Mouse (Mus musculus) liver, embryonic 13.5 days (tissue): ENCODE data around the gene Clcnkb. TPM values are rescaled to one million over a fixed set of nuclear protein-coding genes. Genes with fewer than 3 reads are reported as not detected.

Source experiments
- ATAC-seq: fragments of 200-750 bp; cut with Nextera tagmentation; 2 replicates; pipeline ENCODE4 v1.8.0; 2017; ENCODE audit warnings: low read depth, mild to moderate bottlenecking, moderate number of reproducible peaks, moderate library complexity
- DNase-seq: peaks from one replicate; pipeline ENCODE4 v3.0.0; 2022
- H3K27ac ChIP-seq: fragments of 300-500 bp; sonication (generic); 2 replicates; pipeline ENCODE4 v1.5.1; 2015; ENCODE audit warnings: moderate library complexity, mild to moderate bottlenecking, inconsistent platforms
- H3K27me3 ChIP-seq: fragments of 300-500 bp; sonication (generic); 2 replicates; pipeline ENCODE4 v1.6.1; 2015; ENCODE audit warnings: mild to moderate bottlenecking, inconsistent platforms
- H3K36me3 ChIP-seq: fragments of 300-500 bp; sonication (generic); 2 replicates; pipeline ENCODE4 v1.6.1; 2015; ENCODE audit warnings: mild to moderate bottlenecking, inconsistent platforms
- H3K4me1 ChIP-seq: fragments of 300-500 bp; sonication (generic); replicated peaks from 2 replicates; pipeline ENCODE4 v1.6.1; 2015; ENCODE audit warnings: inconsistent platforms
- H3K4me2 ChIP-seq: fragments of 300-500 bp; sonication (generic); 2 replicates; pipeline ENCODE4 v1.6.1; 2015; ENCODE audit warnings: inconsistent platforms, mild to moderate bottlenecking, moderate library complexity
- H3K4me3 ChIP-seq: fragments of 300-500 bp; sonication (generic); replicated peaks from 2 replicates; pipeline ENCODE4 v1.5.1; 2015; ENCODE audit warnings: mild to moderate bottlenecking, inconsistent platforms
- H3K9ac ChIP-seq: fragments of 300-500 bp; sonication (generic); 2 replicates; pipeline ENCODE4 v1.6.1; 2015; ENCODE audit warnings: mild to moderate bottlenecking, inconsistent platforms
- H3K9me3 ChIP-seq: fragments of 300-500 bp; sonication (generic); replicated peaks from 2 replicates; pipeline ENCODE4 v1.6.1; 2016; ENCODE audit warnings: inconsistent platforms
- WGBS: fragments of 180-500 bp; shearing (Covaris S2); methylation state at CpG from one replicate; pipeline ENCODE4 v1.1.7; 2015; ENCODE audit not compliant: insufficient replicate concordance; 5-methylcytosine and 5-hydroxymethylcytosine counted together
- polyA plus RNA-seq: library from polyadenylated mRNA; unstranded; fragments of >200 nt; fragmentation: Nextera tagmentation; extraction: Ambion mirVana; gene quantifications from 2 replicates; pipeline ENCODE4 v1.2.1, GENCODE M21; 2015

The Clcnkb gene
- polyA plus RNA-seq, 1 experiment from 2014 or later, result not detected

GRCm38 (mm10) chr4:141422841-141423240 lies 7.0 kb upstream of the Clcnkb start:
- no peaks in the 10 kb centered on the region for H3K36me3 ChIP-seq
- H3K9ac ChIP-seq, result no peak overlapping the region
- ATAC-seq (no peak), DNase-seq (no peak)
- no peak overlapping the region for H3K4me2 ChIP-seq
- no peak overlapping the region for H3K27ac ChIP-seq
- H3K4me3 ChIP-seq, result no peak overlapping the region
- no peaks in the 10 kb centered on the region for H3K9me3 ChIP-seq
- H3K27me3 ChIP-seq, result peaks cover 62% of the 10 kb centered on the region
- WGBS, result 64% methylated on average over 5 of the region's 5 CpGs
- peaks cover 27% of the 10 kb centered on the region for H3K4me1 ChIP-seq

- no peak for DNase-seq
- Histone ChIP-seq H3K9me3 (no peaks in the 10 kb centered on the region), H3K27me3 (peaks cover 49% of the 10 kb centered on the region), H3K27ac (no peak overlapping the region), H3K4me3 (no peak overlapping the region), H3K4me2 (no peak overlapping the region), H3K9ac (no peak overlapping the region), H3K36me3 (no peaks in the 10 kb centered on the region), H3K4me1 (peaks cover 27% of the 10 kb centered on the region)
- ATAC-seq, result no peak
- 57% methylated on average over 14 of the region's 14 CpGs for WGBS
Observed at GRCm38 (mm10) chr4:141421423-141421822, 5.6 kb upstream of the Clcnkb start.

- Histone ChIP-seq H3K9me3 (no peaks in the 10 kb centered on the region), H3K27ac (no peak overlapping the region), H3K36me3 (no peaks in the 10 kb centered on the region), H3K9ac (no peak overlapping the region), H3K27me3 (peaks cover 44% of the 10 kb centered on the region), H3K4me3 (no peak overlapping the region), H3K4me2 (no peak overlapping the region), H3K4me1 (peaks cover 23% of the 10 kb centered on the region)
- WGBS, result 35% methylated on average over 9 of the region's 9 CpGs
- ATAC-seq, result no peak
- no peak for DNase-seq
Observed at GRCm38 (mm10) chr4:141420886-141421285, 5.1 kb upstream of the Clcnkb start.

- H3K36me3 ChIP-seq, result no peaks in the 10 kb centered on the region
- DNase-seq (no peak), ATAC-seq (no peak)
- peaks cover 18% of the 10 kb centered on the region for H3K4me1 ChIP-seq
- no peak within 1 kb of the TSS for H3K27ac ChIP-seq
- H3K9me3 ChIP-seq, result no peaks in the 10 kb centered on the region
- H3K4me2 ChIP-seq, result no peak within 1 kb of the TSS
- WGBS, result 44% methylated on average over 9 of the region's 9 CpGs
- no peak within 1 kb of the TSS for H3K9ac ChIP-seq
- peaks cover 38% of the 10 kb centered on the region for H3K27me3 ChIP-seq
- H3K4me3 ChIP-seq, result no peak within 1 kb of the TSS
Observed at GRCm38 (mm10) chr4:141420192-141420829, 4.5 kb upstream of the Clcnkb start, which contains the start of gene Hspb7. TSS of gene Hspb7 (plus strand) at chr4:141420779.

GRCm38 (mm10) chr4:141419398-141420191 lies 3.8 kb upstream of the Clcnkb start:
- 20% methylated on average over 27 of the region's 27 CpGs for WGBS
- H3K27me3 ChIP-seq, result peaks cover 32% of the 10 kb centered on the region
- peaks cover 17% of the 10 kb centered on the region for H3K4me1 ChIP-seq
- no peaks in the 10 kb centered on the region for H3K9me3 ChIP-seq
- ATAC-seq (no peak), DNase-seq (no peak)
- no peak overlapping the region for H3K27ac ChIP-seq
- no peaks in the 10 kb centered on the region for H3K36me3 ChIP-seq
- no peak overlapping the region for H3K4me3 ChIP-seq
- no peak overlapping the region for H3K9ac ChIP-seq
- no peak overlapping the region for H3K4me2 ChIP-seq

- no peak for ATAC-seq
- no peak overlapping the region for H3K4me2 ChIP-seq
- no peaks in the 10 kb centered on the region for H3K4me1 ChIP-seq
- H3K36me3 ChIP-seq, result no peaks in the 10 kb centered on the region
- no peak overlapping the region for H3K9ac ChIP-seq
- H3K27me3 ChIP-seq, result peaks cover 12% of the 10 kb centered on the region; the same call in 1 of the 2 replicates
- WGBS, result 25% methylated on average over 22 of the region's 22 CpGs
- no peak overlapping the region for H3K27ac ChIP-seq
- no peak overlapping the region for H3K4me3 ChIP-seq
- H3K9me3 ChIP-seq, result no peaks in the 10 kb centered on the region
- DNase-seq, result no peak
Observed at GRCm38 (mm10) chr4:141411430-141411992, 4.3 kb downstream of the Clcnkb start.

- no peak for ATAC-seq
- no peak for DNase-seq
- Histone ChIP-seq H3K9ac (no peak overlapping the region), H3K27me3 (peaks cover 21% of the 10 kb centered on the region), H3K4me3 (no peak overlapping the region), H3K36me3 (no peaks in the 10 kb centered on the region), H3K9me3 (no peaks in the 10 kb centered on the region), H3K27ac (no peak overlapping the region), H3K4me1 (no peaks in the 10 kb centered on the region), H3K4me2 (no peak overlapping the region)
- 66% methylated on average over 3 of the region's 3 CpGs for WGBS
Observed at GRCm38 (mm10) chr4:141408577-141408976, 7.2 kb downstream of the Clcnkb start.

- no peak overlapping the region for H3K4me3 ChIP-seq
- H3K27ac ChIP-seq, result no peak overlapping the region
- H3K9me3 ChIP-seq, result no peaks in the 10 kb centered on the region
- no peak overlapping the region for H3K9ac ChIP-seq
- DNase-seq (no peak), ATAC-seq (no peak)
- H3K4me2 ChIP-seq, result no peak overlapping the region
- no peaks in the 10 kb centered on the region for H3K4me1 ChIP-seq
- 37% methylated on average over 14 of the region's 14 CpGs for WGBS
- no peaks in the 10 kb centered on the region for H3K36me3 ChIP-seq
- H3K27me3 ChIP-seq, result peaks cover 21% of the 10 kb centered on the region
Observed at GRCm38 (mm10) chr4:141406516-141407299, 9.1 kb downstream of the Clcnkb start.

- H3K36me3 ChIP-seq, result no peaks in the 10 kb centered on the region
- H3K4me1 ChIP-seq, result no peaks in the 10 kb centered on the region
- peaks cover 17% of the 10 kb centered on the region for H3K27me3 ChIP-seq
- no peak overlapping the region for H3K27ac ChIP-seq
- H3K9ac ChIP-seq, result no peak overlapping the region
- no peak for DNase-seq
- whole genome bisulfite sequencing, result 64% methylated on average over 3 of the region's 3 CpGs
- ATAC-seq, result no peak
- H3K4me3 ChIP-seq, result no peak overlapping the region
- H3K9me3 ChIP-seq, result no peaks in the 10 kb centered on the region
- H3K4me2 ChIP-seq, result no peak overlapping the region
Observed at GRCm38 (mm10) chr4:141405314-141405622, 10.5 kb downstream of the Clcnkb start.

GRCm38 (mm10) chr4:141404518-141405313 lies 11.1 kb downstream of the Clcnkb start:
- H3K36me3 ChIP-seq, result no peaks in the 10 kb centered on the region
- 12% methylated on average over 15 of the region's 15 CpGs for WGBS
- no peak overlapping the region for H3K27ac ChIP-seq
- H3K4me2 ChIP-seq, result no peak overlapping the region
- peak; percentile 58 for DNase-seq
- H3K9ac ChIP-seq, result no peak overlapping the region
- H3K9me3 ChIP-seq, result no peaks in the 10 kb centered on the region
- H3K4me1 ChIP-seq, result no peaks in the 10 kb centered on the region
- ATAC-seq, result peak; percentile 45
- H3K4me3 ChIP-seq, result no peak overlapping the region
- peaks cover 17% of the 10 kb centered on the region for H3K27me3 ChIP-seq
